Mouse (Mus musculus) kidney, postnatal 36 days (tissue): ENCODE measurements around the gene Mycbp2.
A peak's percentile ranks its signal among the peaks of the same experiment; 100 is the strongest.

Source experiments
- DNase-seq, 2 experiments: peaks; one replicate each; pipeline ENCODE4 v3.0.0; 2021 to 2022; ENCODE audit warnings: mixed read lengths in 2 of 2

The Mycbp2 gene

DNA sequence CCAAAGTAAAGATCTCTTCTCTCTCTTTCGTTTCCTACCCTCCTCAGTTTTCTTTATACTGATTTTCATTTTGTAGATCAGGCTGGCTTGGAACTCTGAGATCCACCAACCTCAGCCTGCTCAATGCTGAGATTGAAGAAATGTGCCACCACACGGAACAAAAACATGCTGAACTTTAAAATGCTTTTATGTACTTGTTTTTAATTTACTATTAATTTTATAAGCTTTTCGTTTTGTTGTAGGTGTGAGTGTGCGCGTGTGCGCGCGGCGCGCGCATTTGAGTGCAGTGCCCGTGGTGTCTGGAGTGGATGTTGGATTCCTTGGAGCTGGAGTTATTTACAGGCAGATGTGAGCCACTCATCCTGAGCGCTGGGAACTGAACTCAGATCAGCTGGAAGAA, 246.3 kb downstream of the Mycbp2 start:
- DNase-seq, result no peak

- DNase-seq, result peak; percentile 95 to 98
These were observed 247.2 kb downstream of the Mycbp2 start, which contains the start of gene Fbxl3 for GRCm38 (mm10) chr14:103099238-103099933. TSS of gene Fbxl3 (minus strand) at chr14:103099566.

- peak; percentile 92 to 97 for DNase-seq
These were observed 247.9 kb downstream of the Mycbp2 start for GRCm38 (mm10) chr14:103098587-103099235.

GRCm38 (mm10) chr14:103098213-103098586, 248.4 kb downstream of the Mycbp2 start:
- DNase-seq, result no peak

- peak in 1 of 2 experiments; percentile 23 for DNase-seq
These were observed 250.0 kb downstream of the Mycbp2 start for GRCm38 (mm10) chr14:103096621-103097020.

- no peak for DNase-seq
These were observed 250.8 kb downstream of the Mycbp2 start for GRCm38 (mm10) chr14:103095826-103096225.

DNA sequence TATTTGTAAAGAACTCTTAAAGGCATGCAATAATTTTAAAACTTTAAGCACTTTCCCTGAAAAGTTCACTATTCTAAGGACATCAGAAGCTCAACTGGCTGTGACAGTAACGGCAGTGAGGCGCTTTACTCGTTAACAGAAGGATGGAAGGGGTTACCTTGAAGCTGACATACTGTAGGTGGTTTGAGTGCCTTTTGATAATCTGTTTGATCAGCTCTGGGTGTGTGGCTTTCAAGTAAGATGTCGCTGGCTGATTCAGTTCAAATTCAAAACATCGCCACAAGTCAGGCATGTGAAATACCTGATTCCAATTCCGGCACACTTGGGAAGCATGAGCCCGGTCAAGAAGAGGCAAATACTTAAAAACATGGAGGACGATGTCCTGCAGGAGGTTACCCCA, 251.6 kb downstream of the Mycbp2 start:
- no peak for DNase-seq

DNA sequence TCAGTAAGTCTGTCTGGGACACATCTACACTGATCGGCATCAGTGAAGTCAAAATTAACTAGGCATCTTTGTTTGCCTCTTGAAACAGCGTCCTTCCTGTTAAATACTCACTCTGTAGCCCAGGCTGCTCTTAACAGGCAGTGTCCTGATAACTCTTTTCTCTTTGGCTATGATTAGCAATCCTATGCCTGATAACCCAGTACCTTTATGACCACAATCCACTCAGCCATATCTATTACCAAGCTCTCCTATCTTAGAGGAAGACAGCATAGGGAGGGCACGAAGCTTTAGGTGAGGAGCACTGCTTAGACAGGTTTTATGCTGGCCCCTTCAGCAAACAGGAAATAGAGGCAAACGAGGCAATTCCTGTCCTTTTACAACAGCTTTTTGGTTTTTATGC, 252.9 kb downstream of the Mycbp2 start:
- DNase-seq, result no peak

DNA sequence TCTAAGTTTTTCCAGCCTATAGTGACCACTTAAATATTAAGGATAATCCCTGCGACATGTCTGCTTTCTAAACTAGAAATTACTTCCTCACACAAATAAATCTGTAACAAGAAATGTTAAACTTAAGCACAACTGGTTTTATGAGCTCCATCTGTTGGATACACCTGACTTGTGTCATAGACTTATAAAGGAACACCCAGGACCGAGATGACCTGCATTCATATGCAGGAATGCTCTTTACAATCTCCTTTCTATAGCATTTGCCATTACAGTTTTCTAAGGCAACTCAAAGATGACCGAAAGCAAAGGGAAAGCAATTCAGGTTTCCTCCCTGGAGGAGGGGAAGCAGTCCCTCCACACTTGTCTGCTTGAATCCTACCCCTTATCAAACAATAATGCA, 253.4 kb downstream of the Mycbp2 start:
- DNase-seq, result no peak

GRCm38 (mm10) chr14:103088624-103089023, 258.0 kb downstream of the Mycbp2 start:
- DNase-seq, result peak; percentile 67 to 70

- DNase-seq, result no peak
These were observed 258.8 kb downstream of the Mycbp2 start for GRCm38 (mm10) chr14:103087846-103088245.

DNA sequence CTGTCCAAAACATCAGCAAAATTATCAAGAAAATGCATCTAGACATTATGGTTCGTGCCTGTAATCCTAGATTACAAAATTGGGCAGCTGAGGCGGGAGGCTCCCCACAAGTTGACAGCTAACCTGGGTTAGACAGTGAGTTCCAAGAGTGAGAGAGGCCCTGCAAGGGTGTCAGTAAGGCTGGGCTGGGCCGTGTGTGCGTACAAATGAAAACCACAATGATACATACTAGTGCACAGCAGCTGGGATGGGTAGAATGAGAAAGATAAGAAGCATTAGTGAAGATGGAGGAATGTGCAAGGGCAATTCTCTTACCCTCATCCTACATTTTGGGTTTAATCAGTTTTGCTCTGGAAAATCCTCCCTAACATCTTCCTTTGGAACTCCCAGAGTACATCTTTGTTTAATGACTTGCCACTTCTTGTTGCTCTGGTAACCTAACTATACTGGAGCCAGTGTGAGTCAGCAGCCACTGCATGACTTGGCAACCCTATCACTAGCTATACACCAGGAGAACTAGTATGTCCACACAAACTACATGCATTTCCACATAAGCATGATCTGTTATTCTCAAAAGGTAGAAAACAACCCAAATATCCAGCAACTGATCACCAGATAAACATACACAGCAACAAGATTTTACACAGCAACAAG, 259.8 kb downstream of the Mycbp2 start:
- no peak for DNase-seq

DNA sequence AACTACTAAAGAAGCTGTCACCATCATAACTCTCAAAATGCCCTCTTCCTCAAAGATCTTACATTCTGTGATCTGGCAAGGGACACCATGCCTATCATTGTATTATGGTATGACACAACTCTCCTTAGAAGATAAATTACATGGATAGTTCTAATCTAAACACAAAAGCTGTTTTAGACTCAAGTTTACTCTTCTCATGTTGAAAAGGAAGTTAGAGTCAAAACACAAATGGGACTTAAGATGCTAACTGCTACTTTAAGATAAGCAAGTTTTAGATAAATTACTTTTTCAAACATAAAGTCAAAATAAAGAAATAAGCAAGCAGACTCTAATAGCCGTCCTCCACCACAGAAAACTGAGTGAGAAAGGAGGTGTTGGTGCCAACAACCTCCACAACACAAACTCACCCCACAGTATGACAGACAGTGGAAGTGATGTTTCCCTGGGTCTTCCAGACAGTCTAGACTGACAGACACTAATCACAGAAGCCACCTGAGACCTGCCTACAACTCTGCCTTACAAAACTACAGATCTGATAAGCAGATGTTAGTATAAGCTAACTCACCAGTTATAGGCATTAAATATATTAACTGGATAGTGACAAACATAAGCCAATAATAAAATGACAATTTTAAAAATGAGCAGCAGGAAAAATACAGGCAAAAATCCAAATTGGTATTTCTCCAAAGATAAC, 260.6 kb downstream of the Mycbp2 start:
- no peak for DNase-seq

DNA sequence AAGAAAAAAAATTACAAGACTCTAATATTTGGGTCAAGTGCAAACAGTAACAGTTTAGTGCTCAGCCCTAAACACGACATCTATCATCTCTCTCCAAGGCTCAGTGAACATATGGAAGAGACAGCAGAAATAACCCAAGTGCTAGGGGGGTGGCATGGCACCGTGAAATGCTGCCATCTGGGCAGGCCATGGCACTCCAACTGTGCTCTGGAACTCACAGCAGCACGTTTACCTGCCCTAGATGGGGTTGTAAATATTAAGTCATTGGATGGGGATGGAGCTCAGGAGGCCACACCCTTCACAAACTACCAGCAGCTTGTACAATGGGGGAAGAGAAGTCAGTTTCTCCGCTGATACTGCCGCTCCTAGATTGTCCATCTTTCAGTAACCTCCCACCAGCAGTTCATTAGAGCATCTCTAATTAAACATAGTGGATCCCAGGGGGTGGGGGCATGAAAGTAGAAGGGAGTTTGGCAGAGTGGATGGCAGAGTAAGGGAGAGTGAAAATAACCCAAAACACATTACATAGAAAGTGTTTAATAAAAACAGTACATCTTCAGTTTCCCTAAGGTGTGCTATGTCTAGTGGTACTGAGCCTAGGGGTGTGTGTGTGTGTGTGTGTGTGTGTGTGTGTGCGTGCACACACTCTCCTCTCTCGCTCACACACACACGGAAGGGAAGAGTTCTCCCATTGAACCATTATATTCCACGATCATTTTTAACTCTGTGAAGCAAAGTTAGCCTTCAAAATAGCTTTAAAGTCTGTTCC, 267.2 kb downstream of the Mycbp2 start:
- no peak for DNase-seq

GRCm38 (mm10) chr14:103078006-103078912, 268.4 kb downstream of the Mycbp2 start:
- DNase-seq, result no peak

DNA sequence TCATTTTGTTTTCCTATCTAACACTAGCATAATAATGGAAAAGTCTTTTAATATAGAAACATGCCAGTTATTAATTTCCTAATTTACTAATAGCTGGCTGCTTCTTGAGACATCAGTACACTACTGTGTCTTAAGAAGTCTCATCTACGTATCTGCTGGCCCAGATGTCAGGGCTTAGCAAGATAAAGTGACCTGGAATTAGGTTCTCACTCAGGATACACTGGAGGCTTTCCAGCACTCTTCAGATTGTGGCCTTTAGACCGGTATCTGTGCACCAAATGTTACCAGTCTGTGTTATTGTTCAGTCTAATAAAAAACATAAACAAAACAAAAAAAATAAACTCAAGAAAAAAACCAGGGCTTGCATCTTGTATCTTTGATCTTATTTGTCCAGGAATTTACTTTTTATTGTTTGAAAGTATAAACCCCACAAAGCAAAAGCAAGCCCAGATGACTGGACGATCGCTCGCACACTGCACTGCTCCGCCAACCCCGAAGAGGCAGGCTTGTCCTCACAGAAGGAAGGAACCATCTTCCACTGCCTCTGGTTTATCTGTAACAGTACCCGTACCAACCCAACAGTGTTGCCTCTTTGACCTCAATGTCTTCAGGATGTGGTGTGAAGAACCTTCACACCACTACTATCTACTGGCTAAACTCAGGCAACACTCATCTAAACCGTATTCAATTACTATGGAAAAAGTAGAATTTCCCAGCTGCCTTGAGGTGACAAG, 269.2 kb downstream of the Mycbp2 start:
- no peak for DNase-seq

DNA sequence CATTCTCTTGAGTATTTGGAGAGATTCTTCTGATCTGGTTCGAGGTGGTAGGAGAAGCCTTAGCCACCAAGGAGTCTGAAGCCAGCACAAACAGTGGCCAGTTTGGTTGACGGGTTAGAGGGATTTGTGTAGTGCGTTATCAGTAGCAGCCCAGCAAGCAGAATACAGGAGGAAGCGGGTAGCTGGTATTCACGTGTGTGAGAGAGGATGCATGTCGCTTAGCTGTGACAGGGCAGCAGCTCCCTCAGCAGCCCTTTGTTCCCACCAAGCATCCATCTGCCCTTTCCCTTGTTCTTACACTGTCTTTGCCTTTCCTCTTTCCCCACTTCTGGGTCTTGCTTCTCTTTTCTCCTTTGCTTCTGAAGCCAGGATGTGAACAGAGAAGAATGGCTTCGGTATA, 271.4 kb downstream of the Mycbp2 start:
- DNase-seq, result no peak

DNA sequence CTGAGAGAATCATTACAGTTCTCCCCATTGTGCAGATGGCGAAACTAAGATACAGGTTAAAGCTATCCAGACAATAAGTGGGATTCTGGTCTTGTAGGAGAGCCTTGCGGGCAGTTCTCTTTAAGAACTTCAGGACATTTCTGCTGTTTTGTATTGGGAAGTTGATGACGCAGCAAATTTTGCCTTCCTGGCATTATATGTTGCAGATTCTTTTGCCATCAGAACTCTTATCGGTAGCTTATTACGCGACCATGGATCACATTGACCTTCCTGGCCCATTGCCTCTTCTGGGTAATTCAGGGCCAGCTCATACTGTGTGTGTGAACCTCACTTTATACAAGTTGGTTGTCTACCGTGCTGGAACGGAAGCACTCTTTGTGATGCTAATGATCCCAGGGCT, 272.8 kb downstream of the Mycbp2 start:
- no peak for DNase-seq

- no peak for DNase-seq
These were observed 273.9 kb downstream of the Mycbp2 start for GRCm38 (mm10) chr14:103072731-103073130.

DNA sequence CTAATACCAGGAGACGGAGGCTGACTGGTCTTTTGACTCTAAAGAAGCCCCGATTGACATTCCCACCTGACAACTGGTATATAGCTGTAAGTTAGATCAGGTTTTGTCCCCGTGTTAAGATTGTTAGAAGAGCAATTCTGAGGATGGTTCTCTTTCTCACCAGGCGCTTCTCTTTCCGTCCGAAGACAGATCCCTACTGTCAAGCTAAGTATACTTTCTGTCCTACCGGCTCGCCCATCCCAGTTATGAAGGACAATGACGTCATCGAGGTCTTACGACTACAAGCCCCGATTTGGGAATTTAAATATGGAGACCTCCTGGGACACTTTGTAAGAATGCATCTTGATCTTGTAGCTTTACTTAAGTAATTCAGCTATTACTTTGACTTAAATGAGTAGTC, 275.1 kb downstream of the Mycbp2 start:
- DNase-seq, result no peak

DNA sequence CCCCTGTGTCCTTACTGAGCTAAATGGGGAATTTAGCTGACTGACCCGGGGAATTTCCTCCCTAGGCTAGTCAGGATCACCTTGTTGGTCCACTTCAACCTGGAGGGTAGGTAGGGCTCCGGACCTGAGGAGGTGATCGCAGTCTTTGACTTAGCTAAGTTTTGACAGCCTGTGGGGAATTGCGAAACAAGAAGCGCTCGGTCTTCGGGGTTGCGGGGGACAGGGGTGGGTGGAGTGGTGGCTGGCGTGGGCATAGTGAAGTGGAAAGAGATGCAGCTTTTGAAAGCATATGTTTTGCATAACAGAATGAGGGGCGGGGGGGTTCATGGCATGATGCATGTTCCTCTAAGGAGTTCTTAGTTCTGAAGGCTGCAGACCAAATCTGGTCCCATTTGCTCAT, 275.8 kb downstream of the Mycbp2 start:
- DNase-seq, result peak in 1 of 2 experiments; percentile 33
